Mouse (Mus musculus) heart, embryonic 12.5 days (tissue): ENCODE measurements at regions not wholly inside any gene's neighbourhood (a gene's known extent, or its start where the extent isn't known, plus 50 kb on each side); places are given as distances from the start of the nearest gene placed in this dataset.

Source experiments
- ATAC-seq: fragments of 200-750 bp; cut with Nextera tagmentation; 2 replicates; pipeline ENCODE4 v1.8.0; 2017; ENCODE audit warnings: moderate TSS enrichment, moderate library complexity; ENCODE audit not compliant: insufficient number of reproducible peaks, low FRiP score
- H3K27ac ChIP-seq: fragments of 300-500 bp; sonication (generic); 2 replicates; pipeline ENCODE4 v1.5.1; 2016; ENCODE audit warnings: mild to moderate bottlenecking, moderate library complexity; ENCODE audit not compliant: poor library complexity, severe bottlenecking
- H3K27me3 ChIP-seq: fragments of 300-500 bp; sonication (generic); replicated peaks from 2 replicates; pipeline ENCODE4 v1.6.1; 2016; ENCODE audit warnings: mild to moderate bottlenecking, moderate library complexity
- H3K36me3 ChIP-seq: fragments of 300-500 bp; sonication (generic); 2 replicates; pipeline ENCODE4 v1.6.1; 2016; ENCODE audit warnings: mild to moderate bottlenecking, moderate library complexity
- H3K4me1 ChIP-seq: fragments of 300-500 bp; sonication (generic); replicated peaks from 2 replicates; pipeline ENCODE4 v1.6.1; 2016; ENCODE audit warnings: mild to moderate bottlenecking
- H3K4me2 ChIP-seq: fragments of 300-500 bp; sonication (generic); 2 replicates; pipeline ENCODE4 v1.6.1; 2016; ENCODE audit warnings: mild to moderate bottlenecking, moderate library complexity
- H3K4me3 ChIP-seq: fragments of 300-500 bp; sonication (generic); 2 replicates; pipeline ENCODE4 v1.5.1; 2016; ENCODE audit warnings: mild to moderate bottlenecking
- H3K9ac ChIP-seq: fragments of 300-500 bp; sonication (generic); 2 replicates; pipeline ENCODE4 v1.6.1; 2016; ENCODE audit warnings: mild to moderate bottlenecking, moderate library complexity
- H3K9me3 ChIP-seq: fragments of 300-500 bp; sonication (generic); replicated peaks from 2 replicates; pipeline ENCODE4 v1.6.1; 2016; ENCODE audit warnings: mild to moderate bottlenecking, moderate library complexity
- WGBS: fragments of 180-500 bp; shearing (Covaris S2); methylation state at CpG from one replicate; pipeline ENCODE4 v1.1.7; 2016; 5-methylcytosine and 5-hydroxymethylcytosine counted together

GRCm38 (mm10) chr16:12982681-12983080 lies 126.8 kb upstream of the Ercc4 start:
- Histone ChIP-seq H3K27ac (no peak overlapping the region), H3K4me2 (no peak overlapping the region), H3K36me3 (no peaks in the 10 kb centered on the region), H3K27me3 (no peaks in the 10 kb centered on the region), H3K4me1 (no peaks in the 10 kb centered on the region), H3K9ac (no peak overlapping the region), H3K4me3 (no peak overlapping the region), H3K9me3 (no peaks in the 10 kb centered on the region)
- WGBS, result 66% methylated on average over 1 of the region's 1 CpGs
- ATAC-seq, result no peak

GRCm38 (mm10) chr16:13001288-13001880 lies 108.1 kb upstream of the Ercc4 start:
- Histone ChIP-seq H3K4me2 (no peak overlapping the region), H3K4me1 (no peaks in the 10 kb centered on the region), H3K9ac (no peak overlapping the region), H3K36me3 (no peaks in the 10 kb centered on the region), H3K9me3 (no peaks in the 10 kb centered on the region), H3K4me3 (no peak overlapping the region), H3K27ac (no peak overlapping the region), H3K27me3 (no peaks in the 10 kb centered on the region)
- 66% methylated on average over 1 of the region's 1 CpGs for WGBS
- no peak for ATAC-seq

GRCm38 (mm10) chr16:13012863-13013262 lies 96.6 kb upstream of the Ercc4 start:
- no peak overlapping the region for H3K4me2 ChIP-seq
- no peaks in the 10 kb centered on the region for H3K9me3 ChIP-seq
- H3K4me1 ChIP-seq, result no peaks in the 10 kb centered on the region
- no peak overlapping the region for H3K27ac ChIP-seq
- H3K9ac ChIP-seq, result no peak overlapping the region
- H3K27me3 ChIP-seq, result no peaks in the 10 kb centered on the region
- H3K36me3 ChIP-seq, result no peaks in the 10 kb centered on the region
- WGBS, result 70% methylated on average over 5 of the region's 5 CpGs
- no peak overlapping the region for H3K4me3 ChIP-seq
- no peak for ATAC-seq

GRCm38 (mm10) chr16:13013891-13014644 lies 95.4 kb upstream of the Ercc4 start:
- Histone ChIP-seq H3K9ac (no peak overlapping the region), H3K9me3 (no peaks in the 10 kb centered on the region), H3K36me3 (no peaks in the 10 kb centered on the region), H3K4me2 (no peak overlapping the region), H3K4me3 (no peak overlapping the region), H3K4me1 (no peaks in the 10 kb centered on the region), H3K27me3 (no peaks in the 10 kb centered on the region), H3K27ac (no peak overlapping the region)
- WGBS, result 66% methylated on average over 10 of the region's 10 CpGs
- no peak for ATAC-seq

GRCm38 (mm10) chr16:13022875-13023274 lies 86.6 kb upstream of the Ercc4 start:
- Histone ChIP-seq H3K9me3 (no peaks in the 10 kb centered on the region), H3K4me1 (no peaks in the 10 kb centered on the region), H3K4me2 (no peak overlapping the region), H3K27ac (no peak overlapping the region), H3K4me3 (no peak overlapping the region), H3K36me3 (no peaks in the 10 kb centered on the region), H3K9ac (no peak overlapping the region), H3K27me3 (no peaks in the 10 kb centered on the region; the same call in 1 of the 2 replicates)
- 44% methylated on average over 4 of the region's 4 CpGs for WGBS
- no peak for ATAC-seq

- no peaks in the 10 kb centered on the region for H3K36me3 ChIP-seq
- H3K4me1 ChIP-seq, result no peaks in the 10 kb centered on the region
- no peaks in the 10 kb centered on the region for H3K9me3 ChIP-seq
- no peak overlapping the region for H3K27ac ChIP-seq
- no peak for ATAC-seq
- no peaks in the 10 kb centered on the region; the same call in 1 of the 2 replicates for H3K27me3 ChIP-seq
- no peak overlapping the region for H3K4me2 ChIP-seq
- no peak overlapping the region for H3K9ac ChIP-seq
- no peak overlapping the region for H3K4me3 ChIP-seq
- 44% methylated on average over 3 of the region's 3 CpGs for WGBS
Observed at GRCm38 (mm10) chr16:13025393-13025792, 84.1 kb upstream of the Ercc4 start.

- no peak overlapping the region for H3K27ac ChIP-seq
- no peaks in the 10 kb centered on the region for H3K27me3 ChIP-seq
- H3K4me2 ChIP-seq, result no peak overlapping the region
- no peaks in the 10 kb centered on the region for H3K36me3 ChIP-seq
- no peak overlapping the region for H3K4me3 ChIP-seq
- H3K9me3 ChIP-seq, result no peaks in the 10 kb centered on the region
- H3K4me1 ChIP-seq, result no peaks in the 10 kb centered on the region
- H3K9ac ChIP-seq, result no peak overlapping the region
- WGBS, result 62% methylated on average over 5 of the region's 5 CpGs
- no peak for ATAC-seq
Observed at GRCm38 (mm10) chr16:13034136-13034535, 75.3 kb upstream of the Ercc4 start.

GRCm38 (mm10) chr16:13036596-13036995 lies 72.9 kb upstream of the Ercc4 start:
- WGBS, result 81% methylated on average over 4 of the region's 4 CpGs
- no peaks in the 10 kb centered on the region for H3K9me3 ChIP-seq
- H3K9ac ChIP-seq, result no peak overlapping the region
- no peak overlapping the region for H3K4me2 ChIP-seq
- no peaks in the 10 kb centered on the region for H3K4me1 ChIP-seq
- no peak for ATAC-seq
- no peak overlapping the region for H3K27ac ChIP-seq
- no peaks in the 10 kb centered on the region for H3K27me3 ChIP-seq
- no peaks in the 10 kb centered on the region for H3K36me3 ChIP-seq
- H3K4me3 ChIP-seq, result no peak overlapping the region

- no peak overlapping the region for H3K9ac ChIP-seq
- H3K36me3 ChIP-seq, result no peaks in the 10 kb centered on the region
- no peak overlapping the region for H3K27ac ChIP-seq
- no peaks in the 10 kb centered on the region for H3K27me3 ChIP-seq
- no peak for ATAC-seq
- 76% methylated on average over 15 of the region's 15 CpGs for WGBS
- peaks cover 3% of the 10 kb centered on the region; the same call in 1 of the 2 replicates for H3K9me3 ChIP-seq
- no peaks in the 10 kb centered on the region for H3K4me1 ChIP-seq
- no peak overlapping the region for H3K4me3 ChIP-seq
- H3K4me2 ChIP-seq, result no peak overlapping the region
Observed at GRCm38 (mm10) chr16:13040312-13041100, 69.0 kb upstream of the Ercc4 start.

GRCm38 (mm10) chr16:13041356-13041755 lies 68.1 kb upstream of the Ercc4 start:
- no peak for ATAC-seq
- no peaks in the 10 kb centered on the region for H3K4me1 ChIP-seq
- H3K4me2 ChIP-seq, result no peak overlapping the region
- no peaks in the 10 kb centered on the region for H3K27me3 ChIP-seq
- H3K4me3 ChIP-seq, result no peak overlapping the region
- WGBS, result 72% methylated on average over 3 of the region's 3 CpGs
- H3K9ac ChIP-seq, result no peak overlapping the region
- H3K9me3 ChIP-seq, result peaks cover 3% of the 10 kb centered on the region; the same call in 1 of the 2 replicates
- no peak overlapping the region for H3K27ac ChIP-seq
- no peaks in the 10 kb centered on the region for H3K36me3 ChIP-seq

GRCm38 (mm10) chr16:13045079-13045590 lies 64.3 kb upstream of the Ercc4 start:
- H3K9me3 ChIP-seq, result peaks cover 3% of the 10 kb centered on the region; the same call in 1 of the 2 replicates
- H3K36me3 ChIP-seq, result no peaks in the 10 kb centered on the region
- no peak for ATAC-seq
- WGBS, result 70% methylated on average over 10 of the region's 10 CpGs
- H3K27ac ChIP-seq, result no peak overlapping the region
- no peak overlapping the region for H3K4me2 ChIP-seq
- H3K4me1 ChIP-seq, result no peaks in the 10 kb centered on the region
- no peak overlapping the region for H3K4me3 ChIP-seq
- H3K27me3 ChIP-seq, result no peaks in the 10 kb centered on the region
- H3K9ac ChIP-seq, result no peak overlapping the region
